Mouse (Mus musculus) heart, postnatal 0 days (tissue): ENCODE results near the gene Hist2h2aa1. TPM values are rescaled to one million over a fixed set of nuclear protein-coding genes. Genes with fewer than 3 reads are reported as not detected.
A peak's percentile ranks its signal among the peaks of the same experiment; 100 is the strongest.
"Not testable (repeated sequence)": the region's sequence is repeated elsewhere in the genome, so short reads cannot be mapped to it uniquely, and the experiment has no call there.

Experiments
- ATAC-seq: fragments of 200-750 bp; cut with Nextera tagmentation; 2 replicates; pipeline ENCODE4 v1.8.0; 2017; ENCODE audit warnings: low read depth, moderate number of reproducible peaks, moderate library complexity; ENCODE audit not compliant: insufficient read depth
- DNase-seq: peaks from one replicate; pipeline ENCODE4 v3.0.0-alpha.2; 2016; ENCODE audit warnings: low spot score
- H3K27ac ChIP-seq: fragments of 300-500 bp; sonication (generic); 2 replicates; pipeline ENCODE4 v1.5.1; 2014; ENCODE audit warnings: low read depth, mild to moderate bottlenecking
- H3K27me3 ChIP-seq: fragments of 300-500 bp; sonication (generic); 2 replicates; pipeline ENCODE4 v1.6.1; 2014; ENCODE audit warnings: low read length, mixed read lengths; ENCODE audit not compliant: control insufficient read depth, insufficient read depth
- H3K36me3 ChIP-seq: fragments of 300-500 bp; sonication (generic); replicated peaks from 2 replicates; pipeline ENCODE4 v1.6.1; 2014; ENCODE audit warnings: low read length, mixed read lengths; ENCODE audit not compliant: control insufficient read depth, insufficient read depth
- H3K4me1 ChIP-seq: fragments of 300-500 bp; sonication (generic); 2 replicates; pipeline ENCODE4 v1.6.1; 2014; ENCODE audit warnings: antibody characterized with exemption; ENCODE audit not compliant: control insufficient read depth, insufficient read depth
- H3K4me2 ChIP-seq: fragments of 300-500 bp; sonication (generic); 2 replicates; pipeline ENCODE4 v1.6.1; 2014; ENCODE audit warnings: low read depth, mild to moderate bottlenecking, low read length, moderate library complexity
- H3K4me3 ChIP-seq: fragments of 300-500 bp; sonication (generic); 2 replicates; pipeline ENCODE4 v1.5.1; 2014; ENCODE audit warnings: low read depth, low read length
- H3K9ac ChIP-seq: fragments of 300-500 bp; sonication (generic); replicated peaks from 2 replicates; pipeline ENCODE4 v1.6.1; 2014; ENCODE audit warnings: low read depth, low read length, mixed read lengths
- H3K9me3 ChIP-seq: fragments of 300-500 bp; sonication (generic); replicated peaks from 2 replicates; pipeline ENCODE4 v1.6.1; 2016; ENCODE audit warnings: low read length; ENCODE audit not compliant: control insufficient read depth
- CTCF ChIP-seq: IDR thresholded peaks from 2 replicates; pipeline ENCODE4 v1.5.1; 2016; ENCODE audit warnings: antibody characterized with exemption, control low read depth, low read depth
- EP300 ChIP-seq: IDR thresholded peaks from 2 replicates; pipeline ENCODE4 v1.6.1; 2016; ENCODE audit warnings: antibody characterized with exemption, low read depth
- WGBS: fragments of 180-500 bp; shearing (Covaris S2); extraction: QIAGEN DNeasy Blood & Tissue Kit; methylation state at CpG from one replicate; pipeline ENCODE4 v1.1.7; 2014; 5-methylcytosine and 5-hydroxymethylcytosine counted together
- polyA plus RNA-seq: library from polyadenylated mRNA; unstranded; fragments of >200 nt; fragmentation: Nextera tagmentation; extraction: Ambion mirVana; gene quantifications from 2 replicates; pipeline ENCODE4 v1.2.1, GENCODE M21; 2015
- total RNA-seq: library from RNA; depleted of rRNA; stranded (reverse); fragments of >200 nt; gene quantifications from 2 replicates; pipeline ENCODE4 v1.2.3, GENCODE M21; 2014; ENCODE audit warnings: low replicate concordance

The Hist2h2aa1 gene
- total and polyA plus RNA-seq, 2 experiments from 2014 or later: 22.0 to 1,660 TPM

DNA sequence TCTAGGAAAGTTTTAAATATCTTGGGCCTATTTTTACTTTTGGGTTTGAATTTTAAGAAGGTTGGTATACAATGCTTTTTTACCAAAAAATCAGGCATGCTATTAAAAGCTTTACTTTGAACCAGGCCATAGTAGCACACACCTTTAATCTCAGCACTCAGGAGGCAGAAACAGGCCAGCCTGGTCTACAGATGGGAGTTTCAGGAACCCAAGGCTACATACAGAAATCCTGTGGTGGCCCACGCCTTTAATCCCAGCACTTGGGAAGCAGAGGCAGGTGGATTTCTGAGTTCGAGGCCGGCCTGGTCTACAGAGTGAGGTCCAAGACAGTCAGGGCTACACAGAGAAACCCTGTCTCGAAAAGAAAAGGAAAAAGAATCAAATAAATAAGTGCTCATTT lies 22.2 kb downstream of the Hist2h2aa1 start:
- ATAC-seq: no peak
- 89% methylated on average over 4 of the region's 4 CpGs for WGBS
- Histone ChIP-seq H3K9me3 (no peaks in the 10 kb centered on the region), H3K36me3 (no peaks in the 10 kb centered on the region), H3K4me3 (no peak overlapping the region), H3K27me3 (no peaks in the 10 kb centered on the region), H3K4me2 (peak overlapping the region; percentile 56; the same call in 1 of the 2 replicates), H3K27ac (0 out of 2 replicates have a peak overlapping the region, but pooled peaks have one; percentile 92), H3K9ac (no peak overlapping the region), H3K4me1 (peaks cover 17% of the 10 kb centered on the region; the same call in 1 of the 2 replicates)
- TF ChIP-seq EP300 (no peak), CTCF (no peak)
- no peak for DNase-seq

DNA sequence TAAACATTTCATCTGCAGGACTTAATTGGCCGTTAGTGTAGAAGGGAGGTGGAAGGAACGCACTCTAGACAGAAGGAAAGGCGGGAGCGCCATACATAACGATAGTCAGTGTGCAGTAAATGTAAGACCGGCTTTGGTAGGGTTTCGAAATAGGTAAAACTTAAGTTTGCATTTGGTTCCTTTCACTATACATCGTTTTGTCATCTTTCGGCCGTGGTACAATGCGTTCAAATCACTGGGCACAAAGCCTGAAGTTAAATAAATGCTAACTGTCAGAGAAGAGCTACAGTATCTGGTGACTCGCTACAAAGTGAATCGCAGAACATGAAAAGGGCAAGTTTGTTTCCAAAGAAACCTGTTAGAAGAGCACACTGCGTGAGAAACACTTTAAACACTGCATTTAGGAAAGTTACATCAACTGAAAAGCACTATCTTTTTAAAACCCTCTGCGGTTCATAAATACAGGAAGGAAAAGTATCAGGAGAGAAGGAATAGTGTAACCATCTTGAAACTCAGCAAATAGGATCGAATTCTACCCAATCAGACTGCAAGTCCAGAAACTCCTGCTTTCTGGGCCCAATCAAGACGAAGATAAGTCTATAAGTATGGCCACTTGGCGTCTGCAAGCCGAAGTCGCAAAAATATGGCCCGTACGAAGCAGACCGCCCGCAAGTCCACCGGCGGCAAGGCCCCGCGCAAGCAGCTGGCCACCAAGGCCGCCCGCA lies 22.9 kb downstream of the Hist2h2aa1 start, which contains the start of gene Hist2h3b:
Gene Hist2h3b, plus strand, starts transcription at position 604 of the 725 bp plus-strand sequence.
- DNase-seq (peak; percentile 85), ATAC-seq (peak; percentile 45)
- Histone ChIP-seq H3K4me1 (peaks cover 17% of the 10 kb centered on the region; the same call in 1 of the 2 replicates), H3K27me3 (no peaks in the 10 kb centered on the region), H3K9me3 (no peaks in the 10 kb centered on the region), H3K9ac (peak within 1 kb of the TSS; percentile 60), H3K4me2 (peak within 1 kb of the TSS; percentile 75), H3K4me3 (peak within 1 kb of the TSS; percentile 54), H3K27ac (peak within 1 kb of the TSS; percentile 95), H3K36me3 (no peaks in the 10 kb centered on the region)
- WGBS: 29% methylated on average over 29 of the region's 30 CpGs
- TF ChIP-seq EP300: no peak

DNA sequence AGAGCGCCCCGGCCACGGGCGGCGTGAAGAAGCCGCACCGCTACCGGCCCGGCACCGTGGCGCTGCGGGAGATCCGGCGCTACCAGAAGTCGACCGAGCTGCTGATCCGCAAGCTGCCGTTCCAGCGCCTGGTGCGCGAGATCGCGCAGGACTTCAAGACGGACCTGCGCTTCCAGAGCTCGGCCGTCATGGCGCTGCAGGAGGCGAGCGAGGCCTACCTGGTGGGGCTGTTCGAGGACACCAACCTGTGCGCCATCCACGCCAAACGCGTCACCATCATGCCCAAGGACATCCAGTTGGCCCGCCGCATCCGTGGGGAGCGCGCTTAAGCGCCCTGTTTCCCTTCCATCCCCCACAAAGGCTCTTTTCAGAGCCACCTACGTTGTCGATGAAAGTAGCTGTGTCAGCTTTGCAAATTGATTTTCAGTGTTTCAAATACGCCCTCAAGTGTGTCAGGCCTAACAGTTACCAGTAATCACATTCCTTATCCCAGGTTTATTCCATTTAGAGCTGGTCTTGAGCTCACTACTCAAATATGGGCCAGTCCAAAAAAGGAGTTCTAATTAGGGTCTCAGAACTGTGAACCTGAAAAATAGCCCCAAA lies 23.6 kb downstream of the Hist2h2aa1 start:
- H3K4me1 ChIP-seq: peaks cover 17% of the 10 kb centered on the region; the same call in 1 of the 2 replicates
- not testable (repeated sequence) for H3K36me3 ChIP-seq, H3K9me3 ChIP-seq, H3K27me3 ChIP-seq, DNase-seq
- H3K4me2 ChIP-seq: peak overlapping the region; percentile 75
- peak overlapping the region; percentile 54 for H3K4me3 ChIP-seq
- 2% methylated on average over 9 of the region's 44 CpGs for WGBS
- peak overlapping the region; percentile 60 for H3K9ac ChIP-seq
- H3K27ac ChIP-seq: peak overlapping the region; percentile 95
- ATAC-seq: peak; percentile 30

DNA sequence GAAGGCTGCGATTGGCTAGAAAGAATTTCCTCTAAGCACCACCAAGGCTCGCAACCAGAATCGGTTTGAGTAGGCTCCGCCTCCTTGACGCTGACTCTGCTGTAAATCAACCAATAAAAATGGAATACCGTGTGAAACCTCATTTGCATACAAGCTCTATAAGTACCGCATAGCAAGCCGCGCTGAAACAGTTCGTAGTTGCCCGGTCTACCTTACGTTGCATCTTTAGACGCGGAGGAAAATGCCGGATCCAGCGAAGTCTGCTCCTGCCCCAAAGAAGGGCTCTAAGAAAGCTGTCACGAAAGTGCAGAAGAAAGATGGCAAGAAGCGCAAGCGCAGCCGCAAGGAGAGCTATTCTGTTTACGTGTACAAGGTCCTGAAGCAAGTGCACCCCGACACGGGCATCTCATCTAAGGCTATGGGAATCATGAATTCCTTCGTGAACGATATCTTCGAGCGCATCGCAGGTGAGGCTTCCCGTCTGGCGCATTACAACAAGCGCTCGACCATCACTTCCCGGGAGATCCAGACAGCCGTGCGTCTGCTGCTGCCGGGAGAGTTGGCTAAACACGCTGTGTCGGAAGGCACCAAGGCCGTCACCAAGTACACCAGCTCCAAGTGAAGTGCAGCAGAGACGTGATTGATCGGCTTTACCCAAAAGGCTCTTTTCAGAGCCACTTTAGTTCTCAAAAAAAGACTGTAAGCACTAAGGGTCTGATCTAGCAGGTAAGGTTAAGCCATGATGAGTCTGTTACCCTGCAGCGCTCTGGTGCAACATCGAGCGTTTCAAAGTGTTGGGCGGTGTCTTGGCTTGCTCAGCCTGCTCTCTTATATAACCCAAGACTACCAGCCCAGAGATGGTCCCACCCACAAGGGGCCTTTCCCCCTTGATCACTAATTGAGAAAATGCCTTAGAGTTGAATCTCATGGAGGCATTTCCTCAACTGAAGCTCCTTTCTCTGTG lies 24.5 kb downstream of the Hist2h2aa1 start, which contains the start of gene Hist2h2bb:
Gene Hist2h2bb, plus strand, starts transcription at position 242 of the 964 bp plus-strand sequence.
- Histone ChIP-seq H3K27me3 (no peaks in the 10 kb centered on the region), H3K9me3 (no peaks in the 10 kb centered on the region), H3K9ac (peak within 1 kb of the TSS; percentile 60), H3K4me1 (peaks cover 8% of the 10 kb centered on the region; the same call in 1 of the 2 replicates), H3K4me2 (peak within 1 kb of the TSS; percentile 75), H3K27ac (peak within 1 kb of the TSS; percentile 95), H3K36me3 (no peaks in the 10 kb centered on the region), H3K4me3 (peak within 1 kb of the TSS; percentile 54)
- ATAC-seq (peak; percentile 95), DNase-seq (peak; percentile 98)
- 2% methylated on average over 45 of the region's 45 CpGs for WGBS
- TF ChIP-seq CTCF: no peak
- TF ChIP-seq EP300: no peak
